Mouse (Mus musculus) inflammation-experienced regulatory T-cells, adult 16 weeks (primary cell): ENCODE measurements around the gene Il10. TPM values are rescaled to one million over a fixed set of nuclear protein-coding genes. Genes with fewer than 3 reads are reported as not detected.

Experiments used
- polyA plus RNA-seq: library from polyadenylated mRNA; unstranded; fragments of 100-300 nt; shearing (Covaris generic); gene quantifications from one replicate; pipeline ENCODE4 v1.2.1, GENCODE M21; 2017

Gene Il10
- 7.4 TPM for polyA plus RNA-seq

GRCm38 (mm10) chr1:131019492-131020098 lies at the start of gene Il10:
Il10 (plus strand) TSS chr1:131019845.

Other genes with a start within 250 kb of the Il10 start
- 0.66 TPM for gene Fcamr, start 218.9 kb upstream of the Il10 start, polyA plus RNA-seq
- gene Pigr, start 193.2 kb upstream of the Il10 start, polyA plus RNA-seq, result 0.17 TPM
- gene Fcmr, start 154.2 kb upstream of the Il10 start, polyA plus RNA-seq, result 6.0 TPM
- gene Il24, start 132.4 kb upstream of the Il10 start, polyA plus RNA-seq, result not detected
- gene Il20, start 108.4 kb upstream of the Il10 start, polyA plus RNA-seq, result not detected
- not detected for gene Il19, start 79.7 kb upstream of the Il10 start, polyA plus RNA-seq
- 8.4 TPM for gene Mapkapk2, start 78.0 kb downstream of the Il10 start, polyA plus RNA-seq
- gene Dyrk3, start 118.5 kb downstream of the Il10 start, polyA plus RNA-seq, result 0.17 TPM
- 70.8 TPM for gene Eif2d, start 133.3 kb downstream of the Il10 start, polyA plus RNA-seq
- gene Rassf5, start 225.4 kb downstream of the Il10 start, polyA plus RNA-seq, result 540 TPM